Mouse (Mus musculus): Measurements from ENCODE around the gene Taar5.
A peak's percentile ranks its signal among the peaks of the same experiment; 100 is the strongest.

The Taar5 gene

GRCm38 (mm10) chr10:23970656-23971165 lies at the start of gene Taar5:
TSS of gene Taar5 (plus strand) at chr10:23970706.
- no peak for DNase-seq (ENCODE audit: low spot score in 2 of 2)

GRCm38 (mm10) chr10:23922468-23922867 lies 48.0 kb upstream of the Taar5 start:
- no peak for DNase-seq (ENCODE audit: low spot score in 2 of 2)

- DNase-seq (ENCODE audit: low spot score in 2 of 2): no peak
Observed at GRCm38 (mm10) chr10:23923941-23924340, 46.6 kb upstream of the Taar5 start.

- DNase-seq (ENCODE audit: low spot score in 2 of 2): no peak
Observed at GRCm38 (mm10) chr10:23937613-23938012, 32.9 kb upstream of the Taar5 start.

- DNase-seq (ENCODE audit: low spot score in 2 of 2): no peak
Observed at GRCm38 (mm10) chr10:23938312-23938711, 32.2 kb upstream of the Taar5 start, which contains the start of gene Taar2. TSS of gene Taar2 (plus strand) at chr10:23938572.

GRCm38 (mm10) chr10:23942465-23942864 lies 28.0 kb upstream of the Taar5 start:
- peak in 1 of 2 experiments; percentile 8 for DNase-seq (ENCODE audit: low spot score in 2 of 2)

- DNase-seq (ENCODE audit: low spot score in 2 of 2): no peak
Observed at GRCm38 (mm10) chr10:23948026-23948425, 22.5 kb upstream of the Taar5 start.

GRCm38 (mm10) chr10:23949508-23950005 lies 20.9 kb upstream of the Taar5 start, which contains the start of gene Taar3:
TSS of gene Taar3 (plus strand) at chr10:23949558.
- DNase-seq (ENCODE audit: low spot score in 2 of 2): no peak

- DNase-seq (ENCODE audit: low spot score in 2 of 2): no peak
Observed at GRCm38 (mm10) chr10:23951714-23952113, 18.8 kb upstream of the Taar5 start.

- DNase-seq (ENCODE audit: low spot score in 2 of 2): no peak
Observed at GRCm38 (mm10) chr10:23959071-23959470, 11.4 kb upstream of the Taar5 start.

GRCm38 (mm10) chr10:23960444-23960915 lies 10.0 kb upstream of the Taar5 start, which contains the start of gene Taar4:
TSS of gene Taar4 (plus strand) at chr10:23960494.
- DNase-seq (ENCODE audit: low spot score in 2 of 2): no peak

GRCm38 (mm10) chr10:23963444-23963843 lies 7.1 kb upstream of the Taar5 start:
- no peak for DNase-seq (ENCODE audit: low spot score in 2 of 2)

GRCm38 (mm10) chr10:23964921-23965610 lies 5.4 kb upstream of the Taar5 start:
- DNase-seq (ENCODE audit: low spot score in 2 of 2): no peak

GRCm38 (mm10) chr10:23971256-23971655 lies 750 bp downstream of the Taar5 start:
- no peak for DNase-seq (ENCODE audit: low spot score in 2 of 2)

GRCm38 (mm10) chr10:23977958-23978357 lies 7.5 kb downstream of the Taar5 start:
- no peak for DNase-seq (ENCODE audit: low spot score in 2 of 2)

GRCm38 (mm10) chr10:23978901-23979705 lies 8.6 kb downstream of the Taar5 start:
- DNase-seq (ENCODE audit: low spot score in 2 of 2): peak in 1 of 2 experiments; percentile 16

- no peak for DNase-seq (ENCODE audit: low spot score in 2 of 2)
Observed at GRCm38 (mm10) chr10:23985546-23985945, 15.0 kb downstream of the Taar5 start, which contains the start of gene Taar6. TSS of gene Taar6 (minus strand) at chr10:23985646.

- DNase-seq (ENCODE audit: low spot score in 2 of 2): no peak
Observed at GRCm38 (mm10) chr10:23986419-23986818, 15.9 kb downstream of the Taar5 start.

- DNase-seq (ENCODE audit: low spot score in 2 of 2): no peak
Observed at GRCm38 (mm10) chr10:23993381-23993780, 22.9 kb downstream of the Taar5 start, which contains the start of gene Taar7a. TSS of gene Taar7a (minus strand) at chr10:23993481.

- no peak for DNase-seq (ENCODE audit: low spot score in 2 of 2)
Observed at GRCm38 (mm10) chr10:23999639-24000038, 29.1 kb downstream of the Taar5 start, which contains the start of gene Taar7b. TSS of gene Taar7b (plus strand) at chr10:23999939.

GRCm38 (mm10) chr10:24006442-24006841 lies 35.9 kb downstream of the Taar5 start:
- no peak for DNase-seq (ENCODE audit: low spot score in 2 of 2)

GRCm38 (mm10) chr10:24007034-24007433 lies 36.5 kb downstream of the Taar5 start:
- DNase-seq (ENCODE audit: low spot score in 2 of 2): no peak
